Mouse (Mus musculus) G1E (cell line): Measurements from ENCODE around the gene Rptor.

ENCODE experiments used
- CTCF ChIP-seq: IDR thresholded peaks from 2 replicates; pipeline ENCODE4 v1.5.1; 2012; ENCODE audit warnings: low read depth, low read length, inconsistent platforms, mixed read lengths
- GATA2 ChIP-seq: IDR thresholded peaks from 2 replicates; pipeline ENCODE4 v1.6.1; 2012; ENCODE audit warnings: low read depth, low read length, inconsistent platforms, borderline replicate concordance
- POLR2AphosphoS5 ChIP-seq: IDR thresholded peaks from 2 replicates; pipeline ENCODE4 v1.6.1; 2012; ENCODE audit warnings: low read depth, low read length, inconsistent platforms; ENCODE audit not compliant: insufficient replicate concordance
- TAL1 ChIP-seq: conservative IDR thresholded peaks from 2 replicates; pipeline ENCODE4 v1.6.1; 2012; ENCODE audit warnings: low read depth, low read length, inconsistent platforms, mixed read lengths

- TF ChIP-seq CTCF (no peak), POLR2AphosphoS5 (no peak), TAL1 (no peak), GATA2 (no peak)
Measured at GRCm38 (mm10) chr11:119902891-119903290, 300.2 kb downstream of the Rptor start.
